Mouse (Mus musculus): Measurements from ENCODE around the gene Slc1a1. TPM values are rescaled to one million over a fixed set of nuclear protein-coding genes. Genes with fewer than 3 reads are reported as not detected.

Slc1a1 gene
- polyA plus RNA-seq, 1 experiment, result 0.23 TPM

DNA sequence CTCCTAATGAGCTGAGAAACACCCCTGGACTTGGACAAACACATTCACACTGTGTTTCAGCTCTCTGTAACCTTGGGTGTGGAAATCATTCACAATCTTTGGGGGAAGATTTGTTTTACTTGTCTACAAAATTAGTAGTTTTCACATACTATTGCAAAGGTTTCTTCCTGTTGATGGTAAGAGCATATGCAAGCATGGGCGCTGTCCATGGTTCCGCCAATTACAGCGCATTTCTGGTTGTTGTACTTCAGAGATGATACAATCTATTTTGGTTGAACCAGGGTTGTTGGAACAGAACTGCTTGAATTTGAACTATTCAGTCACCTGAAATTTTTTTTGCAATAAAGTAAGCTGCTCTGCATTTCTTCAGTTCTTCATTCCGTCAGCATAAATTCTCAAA, 16.6 kb upstream of the Slc1a1 start:
- TF ChIP-seq FLI1 (IDR thresholded peaks at IDR 0.05; ENCODE audit: low read length) (no peak), GATA1 (IDR thresholded peaks at IDR 0.05; ENCODE audit: borderline replicate concordance, low read length) (no peak)
- Histone ChIP-seq H3K27me3 (replicated peaks) (no peaks in the 10 kb centered on the region), H3K4me3 (replicated peaks) (no peak overlapping the region), H3K36me3 (replicated peaks; ENCODE audit: low read length) (no peaks in the 10 kb centered on the region), H3K4me1 (no peaks in the 10 kb centered on the region), H3K9me3 (peaks cover 5% of the 10 kb centered on the region; the same call in 1 of the 2 replicates)

DNA sequence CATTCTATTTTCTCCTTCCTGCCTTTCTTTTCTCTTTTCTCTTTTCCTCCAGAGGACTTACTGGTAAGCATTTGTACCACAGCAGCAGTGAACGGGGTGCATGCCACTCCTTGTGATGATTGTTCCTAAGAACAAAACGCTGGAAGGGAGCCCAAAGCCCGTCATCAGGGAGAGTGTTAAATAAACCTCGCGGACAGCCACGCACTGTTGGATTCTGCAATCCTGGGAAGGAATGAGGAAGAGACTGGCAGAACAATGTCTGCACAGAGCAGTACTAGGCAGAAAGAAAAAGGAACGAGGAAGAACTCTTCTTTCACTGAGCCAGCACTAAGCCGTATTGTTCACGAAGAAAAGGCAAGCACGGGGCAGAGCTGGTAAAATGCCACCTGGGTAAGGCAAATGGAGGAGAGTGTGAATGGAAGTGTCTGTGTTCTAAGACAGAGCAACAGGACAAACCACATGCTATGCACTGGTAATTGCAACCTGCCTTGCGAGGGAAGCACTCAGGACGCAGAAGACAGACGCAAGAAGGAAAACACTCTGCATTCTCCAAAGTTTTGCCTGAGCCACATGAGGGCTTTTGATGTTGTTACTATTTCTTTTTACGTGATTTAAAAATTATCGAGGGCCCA, 7.0 kb upstream of the Slc1a1 start:
- H3K36me3 ChIP-seq (replicated peaks; ENCODE audit: low read length), result no peaks in the 10 kb centered on the region
- no peak overlapping the region for H3K4me3 ChIP-seq (replicated peaks)
- no peak for TF ChIP-seq GATA1 (IDR thresholded peaks at IDR 0.05; ENCODE audit: borderline replicate concordance, low read length)
- no peak for TF ChIP-seq FLI1 (IDR thresholded peaks at IDR 0.05; ENCODE audit: low read length)
- peaks cover 8% of the 10 kb centered on the region for H3K27me3 ChIP-seq (replicated peaks)
- H3K4me1 ChIP-seq, result peaks cover 4% of the 10 kb centered on the region; the same call in 1 of the 2 replicates
- H3K9me3 ChIP-seq, result peaks cover 13% of the 10 kb centered on the region; the same call in 1 of the 2 replicates

DNA sequence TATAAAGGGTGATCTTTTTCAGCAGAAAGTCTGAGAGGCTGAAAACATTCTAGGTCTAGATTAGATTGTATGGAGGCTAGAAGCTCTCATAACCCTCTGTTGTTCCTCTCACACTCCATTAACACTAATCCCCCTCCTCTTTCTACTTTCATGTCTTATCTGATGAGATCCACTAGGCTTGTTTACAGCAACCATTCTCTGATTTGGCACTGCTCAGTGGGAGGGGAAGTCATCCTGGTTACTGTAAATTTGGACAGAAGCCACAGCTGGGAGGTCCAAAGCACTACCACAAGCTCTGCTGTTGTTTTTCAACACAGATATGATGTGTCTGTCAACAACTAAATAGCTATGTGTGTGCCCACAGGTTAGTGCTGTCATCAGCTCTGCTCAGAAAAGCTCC, 3.5 kb upstream of the Slc1a1 start:
- H3K4me1 ChIP-seq, result peaks cover 16% of the 10 kb centered on the region
- peaks cover 13% of the 10 kb centered on the region; the same call in 1 of the 2 replicates for H3K9me3 ChIP-seq
- no peaks in the 10 kb centered on the region for H3K36me3 ChIP-seq (replicated peaks; ENCODE audit: low read length)
- no peak overlapping the region for H3K4me3 ChIP-seq (replicated peaks)
- no peak for TF ChIP-seq GATA1 (IDR thresholded peaks at IDR 0.05; ENCODE audit: borderline replicate concordance, low read length)
- TF ChIP-seq FLI1 (IDR thresholded peaks at IDR 0.05; ENCODE audit: low read length), result no peak
- H3K27me3 ChIP-seq (replicated peaks), result peaks cover 36% of the 10 kb centered on the region

GRCm38 (mm10) chr19:28832605-28833004, 2.2 kb upstream of the Slc1a1 start:
- Histone ChIP-seq H3K4me3 (replicated peaks) (no peak overlapping the region), H3K9me3 (peaks cover 13% of the 10 kb centered on the region; the same call in 1 of the 2 replicates), H3K4me1 (peaks cover 26% of the 10 kb centered on the region), H3K27me3 (replicated peaks) (peaks cover 43% of the 10 kb centered on the region), H3K36me3 (replicated peaks; ENCODE audit: low read length) (no peaks in the 10 kb centered on the region)
- TF ChIP-seq GATA1 (IDR thresholded peaks at IDR 0.05; ENCODE audit: borderline replicate concordance, low read length) (no peak), FLI1 (IDR thresholded peaks at IDR 0.05; ENCODE audit: low read length) (no peak)

- TF ChIP-seq GATA1 (IDR thresholded peaks at IDR 0.05; ENCODE audit: borderline replicate concordance, low read length), result no peak
- no peak for TF ChIP-seq FLI1 (IDR thresholded peaks at IDR 0.05; ENCODE audit: low read length)
- Histone ChIP-seq H3K4me3 (replicated peaks) (peak overlapping the region; percentile 92), H3K36me3 (replicated peaks; ENCODE audit: low read length) (no peaks in the 10 kb centered on the region), H3K4me1 (peaks cover 34% of the 10 kb centered on the region), H3K9me3 (peaks cover 13% of the 10 kb centered on the region; the same call in 1 of the 2 replicates), H3K27me3 (replicated peaks) (peaks cover 50% of the 10 kb centered on the region)
Measured at GRCm38 (mm10) chr19:28834388-28834787, 461 bp upstream of the Slc1a1 start.

- Histone ChIP-seq H3K9me3 (peaks cover 13% of the 10 kb centered on the region; the same call in 1 of the 2 replicates), H3K27me3 (replicated peaks) (peaks cover 51% of the 10 kb centered on the region), H3K36me3 (replicated peaks; ENCODE audit: low read length) (no peaks in the 10 kb centered on the region), H3K4me1 (peaks cover 34% of the 10 kb centered on the region), H3K4me3 (replicated peaks) (peak overlapping the region; percentile 92)
- TF ChIP-seq FLI1 (IDR thresholded peaks at IDR 0.05; ENCODE audit: low read length) (no peak), GATA1 (IDR thresholded peaks at IDR 0.05; ENCODE audit: borderline replicate concordance, low read length) (no peak)
Measured at GRCm38 (mm10) chr19:28835500-28835864, 633 bp downstream of the Slc1a1 start.

GRCm38 (mm10) chr19:28836116-28836515, 1.3 kb downstream of the Slc1a1 start:
- peaks cover 8% of the 10 kb centered on the region; the same call in 1 of the 2 replicates for H3K9me3 ChIP-seq
- H3K36me3 ChIP-seq (replicated peaks; ENCODE audit: low read length), result no peaks in the 10 kb centered on the region
- H3K4me1 ChIP-seq, result peaks cover 34% of the 10 kb centered on the region
- TF ChIP-seq GATA1 (IDR thresholded peaks at IDR 0.05; ENCODE audit: borderline replicate concordance, low read length), result no peak
- H3K27me3 ChIP-seq (replicated peaks), result peaks cover 54% of the 10 kb centered on the region
- H3K4me3 ChIP-seq (replicated peaks), result no peak overlapping the region

DNA sequence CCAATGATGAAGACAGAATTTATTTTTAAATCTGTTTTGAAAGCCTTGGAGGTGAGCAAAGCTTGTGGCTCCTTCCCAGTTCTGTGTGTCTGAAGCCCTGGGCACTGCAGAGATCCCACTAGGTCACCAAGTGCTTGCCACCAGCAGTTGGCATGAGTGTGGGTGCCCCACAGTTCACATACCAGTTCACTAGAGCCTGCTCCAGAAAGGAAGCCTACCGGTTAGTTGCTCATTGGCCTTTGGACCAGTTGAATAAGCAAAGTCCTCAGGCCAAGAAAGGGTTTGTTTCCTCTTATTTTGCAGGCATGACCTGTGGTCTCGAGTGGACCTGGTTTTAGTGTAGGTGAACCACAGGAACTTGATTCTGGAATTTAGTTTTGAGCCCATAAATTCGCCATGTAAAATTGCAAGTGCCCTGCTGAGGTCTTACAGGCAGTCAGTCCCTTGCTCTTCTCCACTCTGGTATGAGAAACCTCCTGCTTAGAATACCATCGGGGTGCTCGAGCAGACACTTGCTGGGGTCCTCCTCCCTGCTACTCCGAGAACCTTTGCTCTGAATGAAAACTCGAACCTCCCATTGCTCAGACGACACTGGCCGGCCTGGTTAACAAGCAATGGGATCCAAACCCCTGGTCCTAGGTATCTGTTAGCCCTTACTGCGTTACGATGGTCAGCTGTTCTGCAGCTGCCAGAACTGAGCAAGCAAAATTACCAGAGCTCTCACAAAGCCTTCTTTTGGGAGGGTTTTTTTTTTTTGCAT, 2.0 kb downstream of the Slc1a1 start:
- H3K27me3 ChIP-seq (replicated peaks), result peaks cover 53% of the 10 kb centered on the region
- TF ChIP-seq FLI1 (IDR thresholded peaks at IDR 0.05; ENCODE audit: low read length) (no peak), GATA1 (IDR thresholded peaks at IDR 0.05; ENCODE audit: borderline replicate concordance, low read length) (no peak)
- 0 out of 2 replicates have a peak, but pooled peaks cover 2% of the 10 kb centered on the region for H3K9me3 ChIP-seq
- no peaks in the 10 kb centered on the region for H3K36me3 ChIP-seq (replicated peaks; ENCODE audit: low read length)
- no peak overlapping the region for H3K4me3 ChIP-seq (replicated peaks)
- peaks cover 34% of the 10 kb centered on the region for H3K4me1 ChIP-seq

GRCm38 (mm10) chr19:28838796-28839195, 3.9 kb downstream of the Slc1a1 start:
- Histone ChIP-seq H3K27me3 (replicated peaks) (peaks cover 45% of the 10 kb centered on the region), H3K4me3 (replicated peaks) (no peak overlapping the region), H3K36me3 (replicated peaks; ENCODE audit: low read length) (no peaks in the 10 kb centered on the region), H3K4me1 (peaks cover 34% of the 10 kb centered on the region), H3K9me3 (no peaks in the 10 kb centered on the region)
- no peak for TF ChIP-seq FLI1 (IDR thresholded peaks at IDR 0.05; ENCODE audit: low read length)
- TF ChIP-seq GATA1 (IDR thresholded peaks at IDR 0.05; ENCODE audit: borderline replicate concordance, low read length), result no peak

Measured in megakaryocyte, embryonic 14.5 days (primary cell).